Mouse (Mus musculus) lung, postnatal 14 days (tissue): Measurements from ENCODE around the gene Ssh1.
A peak's percentile ranks its signal among the peaks of the same experiment; 100 is the strongest.

ENCODE experiments used
- DNase-seq: peaks from one replicate; pipeline ENCODE4 v3.0.0; 2021

The Ssh1 gene

GRCm38 (mm10) chr5:113887132-113887531 lies 106.6 kb downstream of the Ssh1 start:
- peak; percentile 69 for DNase-seq
